Mouse (Mus musculus) hindbrain, embryonic 15.5 days (tissue): ENCODE data around the gene Cmtm2a. TPM values are rescaled to one million over a fixed set of nuclear protein-coding genes. Genes with fewer than 3 reads are reported as not detected.
"Not testable (repeated sequence)": the region's sequence is repeated elsewhere in the genome, so short reads cannot be mapped to it uniquely, and the experiment has no call there.

Experiments used
- ATAC-seq: fragments of 200-750 bp; cut with Nextera tagmentation; 2 replicates; pipeline ENCODE4 v1.8.0; 2017; ENCODE audit warnings: low read depth, moderate number of reproducible peaks, moderate TSS enrichment; ENCODE audit not compliant: low FRiP score
- H3K27ac ChIP-seq: fragments of 300-500 bp; sonication (generic); replicated peaks from 2 replicates; pipeline ENCODE4 v1.5.1; 2015; ENCODE audit warnings: mild to moderate bottlenecking, inconsistent platforms
- H3K27me3 ChIP-seq: fragments of 300-500 bp; sonication (generic); 2 replicates; pipeline ENCODE4 v1.6.1; 2015; ENCODE audit warnings: control low read depth, inconsistent platforms
- H3K36me3 ChIP-seq: fragments of 300-500 bp; sonication (generic); 2 replicates; pipeline ENCODE4 v1.6.1; 2015; ENCODE audit warnings: control low read depth, inconsistent platforms
- H3K4me1 ChIP-seq: fragments of 300-500 bp; sonication (generic); replicated peaks from 2 replicates; pipeline ENCODE4 v1.6.1; 2015; ENCODE audit warnings: control low read depth, inconsistent platforms
- H3K4me2 ChIP-seq: fragments of 300-500 bp; sonication (generic); 2 replicates; pipeline ENCODE4 v1.6.1; 2015; ENCODE audit warnings: moderate library complexity, mild to moderate bottlenecking, inconsistent platforms
- H3K4me3 ChIP-seq: fragments of 300-500 bp; sonication (generic); 2 replicates; pipeline ENCODE4 v1.5.1; 2015; ENCODE audit warnings: mild to moderate bottlenecking, inconsistent platforms
- H3K9ac ChIP-seq: fragments of 300-500 bp; sonication (generic); 2 replicates; pipeline ENCODE4 v1.6.1; 2015; ENCODE audit warnings: inconsistent platforms
- H3K9me3 ChIP-seq: fragments of 300-500 bp; sonication (generic); 2 replicates; pipeline ENCODE4 v1.6.1; 2016; ENCODE audit warnings: control low read depth, inconsistent platforms
- WGBS: fragments of 180-500 bp; shearing (Covaris S2); methylation state at CpG from one replicate; pipeline ENCODE4 v1.1.7; 2015; 5-methylcytosine and 5-hydroxymethylcytosine counted together
- polyA plus RNA-seq: library from polyadenylated mRNA; unstranded; fragments of >200 nt; fragmentation: Nextera tagmentation; extraction: Ambion mirVana; gene quantifications from 2 replicates; pipeline ENCODE4 v1.2.1, GENCODE M21; 2015

Cmtm2a gene
- not detected in 2 replicates for polyA plus RNA-seq

- H3K9me3 ChIP-seq, H3K9ac ChIP-seq, H3K36me3 ChIP-seq, H3K4me3 ChIP-seq, H3K4me1 ChIP-seq, H3K27ac ChIP-seq, ATAC-seq, H3K27me3 ChIP-seq, H3K4me2 ChIP-seq: not testable (repeated sequence)
- WGBS: 89% methylated on average over 12 of the region's 12 CpGs
Measured at GRCm38 (mm10) chr8:104293081-104293480, at the start of gene Cmtm2a. Gene Cmtm2a (minus strand): TSS chr8:104293181.

- H3K9ac ChIP-seq: no peak overlapping the region
- no peak overlapping the region for H3K27ac ChIP-seq
- no peaks in the 10 kb centered on the region for H3K27me3 ChIP-seq
- no peak overlapping the region for H3K4me2 ChIP-seq
- H3K9me3 ChIP-seq: no peaks in the 10 kb centered on the region
- WGBS: 81% methylated on average over 5 of the region's 5 CpGs
- no peak for ATAC-seq
- H3K4me1 ChIP-seq: peaks cover 18% of the 10 kb centered on the region
- no peak overlapping the region for H3K4me3 ChIP-seq
- no peaks in the 10 kb centered on the region for H3K36me3 ChIP-seq
Measured at GRCm38 (mm10) chr8:104342426-104342825, 49.4 kb upstream of the Cmtm2a start.

- ATAC-seq: no peak
- no peaks in the 10 kb centered on the region for H3K27me3 ChIP-seq
- H3K4me3 ChIP-seq: peak overlapping the region; percentile 53
- H3K27ac ChIP-seq: no peak overlapping the region
- no peaks in the 10 kb centered on the region for H3K36me3 ChIP-seq
- no peaks in the 10 kb centered on the region for H3K9me3 ChIP-seq
- H3K4me1 ChIP-seq: peaks cover 18% of the 10 kb centered on the region
- peak overlapping the region; percentile 73 for H3K4me2 ChIP-seq
- 46% methylated on average over 6 of the region's 6 CpGs for WGBS
- no peak overlapping the region for H3K9ac ChIP-seq
Measured at GRCm38 (mm10) chr8:104341678-104342077, 48.7 kb upstream of the Cmtm2a start.

- WGBS: under 1% methylated on average over 24 of the region's 24 CpGs
- Histone ChIP-seq H3K36me3 (no peaks in the 10 kb centered on the region), H3K4me1 (peaks cover 18% of the 10 kb centered on the region), H3K27me3 (no peaks in the 10 kb centered on the region), H3K9ac (peak overlapping the region; percentile 56), H3K4me2 (peak overlapping the region; percentile 73), H3K27ac (peak overlapping the region; percentile 49), H3K4me3 (peak overlapping the region; percentile 53), H3K9me3 (no peaks in the 10 kb centered on the region)
- ATAC-seq: peak; percentile 60
Measured at GRCm38 (mm10) chr8:104341106-104341561, 48.2 kb upstream of the Cmtm2a start.

- Histone ChIP-seq H3K27me3 (no peaks in the 10 kb centered on the region), H3K4me3 (peak overlapping the region; percentile 53), H3K4me1 (peaks cover 18% of the 10 kb centered on the region), H3K4me2 (peak overlapping the region; percentile 73), H3K36me3 (no peaks in the 10 kb centered on the region), H3K9ac (peak overlapping the region; percentile 56), H3K27ac (peak overlapping the region; percentile 49), H3K9me3 (no peaks in the 10 kb centered on the region)
- WGBS: under 1% methylated on average over 49 of the region's 54 CpGs
- ATAC-seq: peak; percentile 81
Measured at GRCm38 (mm10) chr8:104340233-104341105, 47.5 kb upstream of the Cmtm2a start.

GRCm38 (mm10) chr8:104339983-104340232 lies 46.9 kb upstream of the Cmtm2a start:
- Histone ChIP-seq H3K9ac (peak overlapping the region; percentile 56), H3K27ac (0 out of 2 replicates have a peak overlapping the region, but pooled peaks have one; percentile 12), H3K9me3 (no peaks in the 10 kb centered on the region), H3K27me3 (no peaks in the 10 kb centered on the region), H3K4me1 (peaks cover 18% of the 10 kb centered on the region), H3K4me3 (peak overlapping the region; percentile 53), H3K36me3 (no peaks in the 10 kb centered on the region), H3K4me2 (peak overlapping the region; percentile 73)
- no peak; the same call in 1 of the 2 replicates for ATAC-seq
- 0% methylated on average over 6 of the region's 6 CpGs for WGBS

GRCm38 (mm10) chr8:104339229-104339982 lies 46.4 kb upstream of the Cmtm2a start, which contains the start of gene Cmtm3:
Gene Cmtm3 (plus strand): TSS chr8:104339410.
- no peaks in the 10 kb centered on the region for H3K27me3 ChIP-seq
- H3K9me3 ChIP-seq: no peaks in the 10 kb centered on the region
- peaks cover 18% of the 10 kb centered on the region for H3K4me1 ChIP-seq
- H3K27ac ChIP-seq: peak within 1 kb of the TSS; percentile 12; the same call in 1 of the 2 replicates
- H3K36me3 ChIP-seq: no peaks in the 10 kb centered on the region
- peak within 1 kb of the TSS; percentile 53 for H3K4me3 ChIP-seq
- peak within 1 kb of the TSS; percentile 73 for H3K4me2 ChIP-seq
- 18% methylated on average over 15 of the region's 18 CpGs for WGBS
- ATAC-seq: no peak
- peak within 1 kb of the TSS; percentile 56 for H3K9ac ChIP-seq

GRCm38 (mm10) chr8:104337890-104338289 lies 44.9 kb upstream of the Cmtm2a start:
- no peak overlapping the region for H3K27ac ChIP-seq
- no peak for ATAC-seq
- H3K27me3 ChIP-seq: no peaks in the 10 kb centered on the region
- H3K9ac ChIP-seq: no peak overlapping the region
- H3K4me2 ChIP-seq: no peak overlapping the region
- no peaks in the 10 kb centered on the region for H3K36me3 ChIP-seq
- peaks cover 18% of the 10 kb centered on the region for H3K4me1 ChIP-seq
- H3K9me3 ChIP-seq: no peaks in the 10 kb centered on the region
- no peak overlapping the region for H3K4me3 ChIP-seq
- 48% methylated on average over 3 of the region's 3 CpGs for WGBS

- Histone ChIP-seq H3K4me3 (no peak overlapping the region), H3K4me2 (no peak overlapping the region), H3K27me3 (no peaks in the 10 kb centered on the region), H3K9ac (no peak overlapping the region), H3K4me1 (peaks cover 18% of the 10 kb centered on the region), H3K36me3 (no peaks in the 10 kb centered on the region), H3K27ac (no peak overlapping the region), H3K9me3 (no peaks in the 10 kb centered on the region)
- ATAC-seq: no peak
- WGBS: 91% methylated on average over 1 of the region's 1 CpGs
Measured at GRCm38 (mm10) chr8:104336806-104337205, 43.8 kb upstream of the Cmtm2a start.

- Histone ChIP-seq H3K36me3 (no peaks in the 10 kb centered on the region), H3K4me1 (no peaks in the 10 kb centered on the region), H3K9me3 (no peaks in the 10 kb centered on the region), H3K4me3 (no peak overlapping the region), H3K27me3 (no peaks in the 10 kb centered on the region), H3K4me2 (no peak overlapping the region), H3K27ac (no peak overlapping the region), H3K9ac (no peak overlapping the region)
- no peak for ATAC-seq
- WGBS: 78% methylated on average over 1 of the region's 1 CpGs
Measured at GRCm38 (mm10) chr8:104334196-104334595, 41.2 kb upstream of the Cmtm2a start.

GRCm38 (mm10) chr8:104333786-104334185 lies 40.8 kb upstream of the Cmtm2a start:
- ATAC-seq: no peak
- no peak overlapping the region for H3K27ac ChIP-seq
- no peak overlapping the region for H3K4me3 ChIP-seq
- H3K9ac ChIP-seq: no peak overlapping the region
- no peaks in the 10 kb centered on the region for H3K4me1 ChIP-seq
- 76% methylated on average over 5 of the region's 5 CpGs for WGBS
- H3K4me2 ChIP-seq: no peak overlapping the region
- H3K9me3 ChIP-seq: no peaks in the 10 kb centered on the region
- no peaks in the 10 kb centered on the region for H3K27me3 ChIP-seq
- H3K36me3 ChIP-seq: no peaks in the 10 kb centered on the region
